Mouse (Mus musculus) limb, embryonic 13.5 days (tissue): ENCODE measurements around the gene Ascc3. TPM values are rescaled to one million over a fixed set of nuclear protein-coding genes. Genes with fewer than 3 reads are reported as not detected.

Source experiments
- ATAC-seq: fragments of 200-750 bp; cut with Nextera tagmentation; 2 replicates; pipeline ENCODE4 v1.8.0; 2017; ENCODE audit warnings: low read depth, moderate number of reproducible peaks, moderate TSS enrichment; ENCODE audit not compliant: low FRiP score
- H3K27ac ChIP-seq: fragments of 300-500 bp; sonication (generic); 2 replicates; pipeline ENCODE4 v1.5.1; 2015; ENCODE audit warnings: inconsistent platforms, mild to moderate bottlenecking, moderate library complexity
- H3K27me3 ChIP-seq: fragments of 300-500 bp; sonication (generic); 2 replicates; pipeline ENCODE4 v1.6.1; 2015; ENCODE audit warnings: mild to moderate bottlenecking, inconsistent platforms
- H3K36me3 ChIP-seq: fragments of 300-500 bp; sonication (generic); 2 replicates; pipeline ENCODE4 v1.6.1; 2015; ENCODE audit warnings: inconsistent platforms, mild to moderate bottlenecking, moderate library complexity
- H3K4me1 ChIP-seq: fragments of 300-500 bp; sonication (generic); 2 replicates; pipeline ENCODE4 v1.6.1; 2015; ENCODE audit warnings: inconsistent platforms
- H3K4me2 ChIP-seq: fragments of 300-500 bp; sonication (generic); replicated peaks from 2 replicates; pipeline ENCODE4 v1.6.1; 2015; ENCODE audit warnings: inconsistent platforms, mild to moderate bottlenecking, moderate library complexity
- H3K4me3 ChIP-seq: fragments of 300-500 bp; sonication (generic); 2 replicates; pipeline ENCODE4 v1.5.1; 2015; ENCODE audit warnings: moderate library complexity, mild to moderate bottlenecking, inconsistent platforms
- H3K9ac ChIP-seq: fragments of 300-500 bp; sonication (generic); 2 replicates; pipeline ENCODE4 v1.6.1; 2015; ENCODE audit warnings: mild to moderate bottlenecking, inconsistent platforms
- H3K9me3 ChIP-seq: fragments of 300-500 bp; sonication (generic); 2 replicates; pipeline ENCODE4 v1.6.1; 2016; ENCODE audit warnings: inconsistent platforms
- WGBS: fragments of 180-500 bp; shearing (Covaris S2); methylation state at CpG from one replicate; pipeline ENCODE4 v1.1.7; 2015; 5-methylcytosine and 5-hydroxymethylcytosine counted together
- polyA plus RNA-seq: library from polyadenylated mRNA; unstranded; fragments of >200 nt; fragmentation: Nextera tagmentation; extraction: Ambion mirVana; gene quantifications from 2 replicates; pipeline ENCODE4 v1.2.1, GENCODE M21; 2015

The Ascc3 gene
- polyA plus RNA-seq, result 20.7 and 23.0 TPM in 2 replicates

GRCm38 (mm10) chr10:50592355-50593293 is at the start of gene Ascc3:
Ascc3 (plus strand) TSS chr10:50592669.
- Histone ChIP-seq H3K36me3 (no peaks in the 10 kb centered on the region), H3K9me3 (no peaks in the 10 kb centered on the region), H3K27me3 (no peaks in the 10 kb centered on the region), H3K4me1 (peaks cover 4% of the 10 kb centered on the region; the same call in 1 of the 2 replicates), H3K4me3 (peak within 1 kb of the TSS; percentile 78), H3K27ac (peak within 1 kb of the TSS; percentile 88), H3K9ac (peak within 1 kb of the TSS; percentile 79), H3K4me2 (peak within 1 kb of the TSS; percentile 66)
- under 1% methylated on average over 79 of the region's 79 CpGs for WGBS
- peak; percentile 99 for ATAC-seq

- WGBS, result 81% methylated on average over 1 of the region's 1 CpGs
- H3K9ac ChIP-seq, result no peak overlapping the region
- H3K4me3 ChIP-seq, result no peak overlapping the region
- H3K4me1 ChIP-seq, result no peaks in the 10 kb centered on the region
- no peaks in the 10 kb centered on the region for H3K36me3 ChIP-seq
- no peak overlapping the region for H3K4me2 ChIP-seq
- H3K9me3 ChIP-seq, result no peaks in the 10 kb centered on the region
- H3K27ac ChIP-seq, result no peak overlapping the region
- no peaks in the 10 kb centered on the region for H3K27me3 ChIP-seq
- ATAC-seq, result no peak
Measured at GRCm38 (mm10) chr10:50584721-50585120, 7.7 kb upstream of the Ascc3 start.

- no peaks in the 10 kb centered on the region for H3K27me3 ChIP-seq
- 75% methylated on average over 1 of the region's 1 CpGs for WGBS
- H3K4me1 ChIP-seq, result no peaks in the 10 kb centered on the region
- no peaks in the 10 kb centered on the region for H3K36me3 ChIP-seq
- H3K9me3 ChIP-seq, result no peaks in the 10 kb centered on the region
- ATAC-seq, result no peak
- no peak overlapping the region for H3K4me3 ChIP-seq
- H3K27ac ChIP-seq, result no peak overlapping the region
- H3K4me2 ChIP-seq, result no peak overlapping the region
- H3K9ac ChIP-seq, result no peak overlapping the region
Measured at GRCm38 (mm10) chr10:50586556-50586955, 5.9 kb upstream of the Ascc3 start.

GRCm38 (mm10) chr10:50593371-50593770 is 902 bp downstream of the Ascc3 start:
- Histone ChIP-seq H3K9me3 (no peaks in the 10 kb centered on the region), H3K9ac (peak overlapping the region; percentile 79), H3K27ac (no peak overlapping the region), H3K4me1 (peaks cover 4% of the 10 kb centered on the region; the same call in 1 of the 2 replicates), H3K4me2 (peak overlapping the region; percentile 66), H3K36me3 (no peaks in the 10 kb centered on the region), H3K27me3 (no peaks in the 10 kb centered on the region), H3K4me3 (peak overlapping the region; percentile 78)
- ATAC-seq, result no peak
- WGBS, result 77% methylated on average over 12 of the region's 12 CpGs

GRCm38 (mm10) chr10:50595340-50595739 is 2.9 kb downstream of the Ascc3 start:
- Histone ChIP-seq H3K4me2 (no peak overlapping the region), H3K36me3 (no peaks in the 10 kb centered on the region), H3K4me1 (peaks cover 4% of the 10 kb centered on the region; the same call in 1 of the 2 replicates), H3K27ac (no peak overlapping the region), H3K27me3 (no peaks in the 10 kb centered on the region), H3K4me3 (no peak overlapping the region), H3K9me3 (no peaks in the 10 kb centered on the region), H3K9ac (no peak overlapping the region)
- no peak for ATAC-seq

GRCm38 (mm10) chr10:50604919-50605318 is 12.4 kb downstream of the Ascc3 start:
- Histone ChIP-seq H3K27me3 (no peaks in the 10 kb centered on the region), H3K9ac (no peak overlapping the region), H3K9me3 (no peaks in the 10 kb centered on the region), H3K36me3 (no peaks in the 10 kb centered on the region), H3K4me1 (no peaks in the 10 kb centered on the region), H3K27ac (no peak overlapping the region), H3K4me3 (no peak overlapping the region), H3K4me2 (no peak overlapping the region)
- WGBS, result 83% methylated on average over 5 of the region's 5 CpGs
- no peak for ATAC-seq

GRCm38 (mm10) chr10:50613840-50614239 is 21.4 kb downstream of the Ascc3 start:
- no peak overlapping the region for H3K27ac ChIP-seq
- peaks cover 9% of the 10 kb centered on the region for H3K36me3 ChIP-seq
- WGBS, result 94% methylated on average over 9 of the region's 9 CpGs
- H3K4me1 ChIP-seq, result no peaks in the 10 kb centered on the region
- no peak overlapping the region for H3K9ac ChIP-seq
- no peaks in the 10 kb centered on the region for H3K9me3 ChIP-seq
- H3K27me3 ChIP-seq, result no peaks in the 10 kb centered on the region
- H3K4me3 ChIP-seq, result no peak overlapping the region
- H3K4me2 ChIP-seq, result no peak overlapping the region
- ATAC-seq, result no peak

GRCm38 (mm10) chr10:50625874-50626273 is 33.4 kb downstream of the Ascc3 start:
- Histone ChIP-seq H3K4me3 (no peak overlapping the region), H3K9ac (no peak overlapping the region), H3K9me3 (no peaks in the 10 kb centered on the region; the same call in none of the 2 replicates), H3K27ac (no peak overlapping the region), H3K27me3 (no peaks in the 10 kb centered on the region), H3K4me2 (no peak overlapping the region), H3K4me1 (no peaks in the 10 kb centered on the region), H3K36me3 (peaks cover 30% of the 10 kb centered on the region)
- 67% methylated on average over 1 of the region's 1 CpGs for WGBS
- no peak for ATAC-seq

- H3K27ac ChIP-seq, result no peak overlapping the region
- H3K4me2 ChIP-seq, result no peak overlapping the region
- no peaks in the 10 kb centered on the region for H3K4me1 ChIP-seq
- no peaks in the 10 kb centered on the region for H3K36me3 ChIP-seq
- H3K9ac ChIP-seq, result no peak overlapping the region
- WGBS, result 58% methylated on average over 1 of the region's 1 CpGs
- H3K9me3 ChIP-seq, result no peaks in the 10 kb centered on the region
- H3K27me3 ChIP-seq, result no peaks in the 10 kb centered on the region
- no peak for ATAC-seq
- no peak overlapping the region for H3K4me3 ChIP-seq
Measured at GRCm38 (mm10) chr10:50639607-50640006, 47.1 kb downstream of the Ascc3 start.

- Histone ChIP-seq H3K27me3 (no peaks in the 10 kb centered on the region), H3K4me3 (no peak overlapping the region), H3K9me3 (no peaks in the 10 kb centered on the region), H3K4me2 (no peak overlapping the region), H3K9ac (no peak overlapping the region), H3K4me1 (no peaks in the 10 kb centered on the region), H3K27ac (no peak overlapping the region), H3K36me3 (peaks cover 16% of the 10 kb centered on the region)
- WGBS, result 79% methylated on average over 8 of the region's 8 CpGs
- ATAC-seq, result no peak
Measured at GRCm38 (mm10) chr10:50650612-50651011, 58.1 kb downstream of the Ascc3 start.

GRCm38 (mm10) chr10:50653551-50653950 is 61.1 kb downstream of the Ascc3 start:
- no peak overlapping the region for H3K9ac ChIP-seq
- H3K9me3 ChIP-seq, result no peaks in the 10 kb centered on the region
- peaks cover 15% of the 10 kb centered on the region for H3K36me3 ChIP-seq
- no peaks in the 10 kb centered on the region for H3K4me1 ChIP-seq
- WGBS, result 93% methylated on average over 3 of the region's 3 CpGs
- no peak overlapping the region for H3K4me3 ChIP-seq
- H3K27me3 ChIP-seq, result no peaks in the 10 kb centered on the region
- ATAC-seq, result no peak
- H3K4me2 ChIP-seq, result no peak overlapping the region
- no peak overlapping the region for H3K27ac ChIP-seq

- peak; percentile 82; the same call in 1 of the 2 replicates for ATAC-seq
- no peaks in the 10 kb centered on the region for H3K9me3 ChIP-seq
- peaks cover 11% of the 10 kb centered on the region for H3K36me3 ChIP-seq
- no peak overlapping the region for H3K27ac ChIP-seq
- 49% methylated on average over 1 of the region's 1 CpGs for WGBS
- no peaks in the 10 kb centered on the region for H3K27me3 ChIP-seq
- H3K4me1 ChIP-seq, result no peaks in the 10 kb centered on the region
- no peak overlapping the region for H3K4me2 ChIP-seq
- H3K9ac ChIP-seq, result no peak overlapping the region
- no peak overlapping the region for H3K4me3 ChIP-seq
Measured at GRCm38 (mm10) chr10:50657352-50657751, 64.9 kb downstream of the Ascc3 start.
